Mouse (Mus musculus) C2C12 (cell line): Measurements from ENCODE around the gene Ptms. TPM values are rescaled to one million over a fixed set of nuclear protein-coding genes. Genes with fewer than 3 reads are reported as not detected.

Experiments
- H3K27me3 ChIP-seq: one replicate; pipeline ENCODE4 v1.6.1; 2011; ENCODE audit not compliant: control insufficient read depth, insufficient read depth, insufficient read length
- H3K36me3 ChIP-seq: one replicate; pipeline ENCODE4 v1.6.1; 2011; ENCODE audit not compliant: control insufficient read depth, insufficient read depth
- H3K4me3 ChIP-seq: one replicate; pipeline ENCODE4 v1.5.1; 2011; ENCODE audit warnings: mild to moderate bottlenecking, control low read depth; ENCODE audit not compliant: poor library complexity, insufficient read depth, severe bottlenecking
- H3K79me2 ChIP-seq: one replicate; pipeline ENCODE4 v1.6.1; 2011; ENCODE audit not compliant: control insufficient read depth, insufficient read depth
- H3K79me3 ChIP-seq: one replicate; pipeline ENCODE4 v1.6.1; 2011; ENCODE audit warnings: low read depth, control low read depth
- H3ac ChIP-seq: one replicate; pipeline ENCODE3; 2011; ENCODE audit warnings: low read depth; ENCODE audit not compliant: control insufficient read depth, insufficient read length
- CEBPB ChIP-seq: IDR thresholded peaks from one replicate; pipeline ENCODE4 v1.6.1; 2011; ENCODE audit warnings: low read depth, mild to moderate bottlenecking, control low read depth, moderate library complexity
- CTCF ChIP-seq: IDR thresholded peaks from one replicate; pipeline ENCODE4 v1.5.1; 2011; ENCODE audit not compliant: control insufficient read depth, insufficient read depth, insufficient read length
- FOSL1 ChIP-seq: IDR thresholded peaks from one replicate; pipeline ENCODE4 v1.8.0; 2011; ENCODE audit warnings: mild to moderate bottlenecking, low read length; ENCODE audit not compliant: poor library complexity, insufficient read depth, severe bottlenecking
- MAX ChIP-seq: IDR thresholded peaks from one replicate; pipeline ENCODE4 v1.6.1; 2011; ENCODE audit warnings: mild to moderate bottlenecking, control low read depth
- MYOD1 ChIP-seq: IDR thresholded peaks from one replicate; pipeline ENCODE4 v1.6.1; 2011; ENCODE audit warnings: low read depth; ENCODE audit not compliant: control insufficient read depth, insufficient read length
- MYOG ChIP-seq: IDR thresholded peaks from one replicate; pipeline ENCODE4 v1.6.1; 2011; ENCODE audit not compliant: control insufficient read depth, insufficient read length; ENCODE audit errors: extremely low read depth
- USF1 ChIP-seq: IDR thresholded peaks from one replicate; pipeline ENCODE4 v1.6.1; 2011; ENCODE audit warnings: low read depth, mild to moderate bottlenecking, control low read depth, moderate library complexity
- polyA plus RNA-seq: library from polyadenylated mRNA; unstranded; fragments of >200 nt; fragmentation: generic; extraction: Trizol; gene quantifications from one replicate; pipeline ENCODE4 v1.2.1, GENCODE M21; 2012; ENCODE audit warnings: missing spikeins

Gene Ptms
- polyA plus RNA-seq, 1 experiment = 1,903 TPM

DNA sequence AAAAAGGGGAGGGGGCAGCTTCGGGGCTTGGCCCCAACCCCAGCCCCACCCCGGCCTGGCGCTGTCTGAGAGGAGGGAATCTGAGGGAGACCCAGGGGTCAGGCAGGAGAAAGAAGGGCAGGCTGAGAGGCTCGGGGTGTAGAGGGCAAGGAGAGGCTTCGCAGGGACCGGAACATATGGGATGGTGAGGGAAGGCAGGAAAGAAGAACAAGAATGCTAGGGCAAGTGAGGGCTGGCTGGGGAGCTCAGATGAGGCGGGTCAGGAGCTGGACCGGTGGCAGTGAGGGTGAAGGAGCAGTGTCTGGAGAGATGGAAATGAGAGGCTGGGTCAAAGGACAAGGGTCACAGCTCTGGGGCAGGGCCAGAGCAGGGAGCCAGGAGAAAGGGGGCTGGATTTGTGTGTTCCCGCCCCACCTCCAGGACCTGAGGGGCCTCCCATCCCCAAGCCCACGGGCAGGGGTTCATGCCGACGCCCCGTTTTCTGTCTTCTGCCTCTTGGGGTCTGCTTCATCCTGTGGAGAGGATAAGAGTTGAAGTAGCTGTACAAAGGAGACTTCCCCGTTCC, 6.1 kb downstream of the Ptms start:
- Histone ChIP-seq H3ac (no peak overlapping the region), H3K4me3 (no peak overlapping the region), H3K79me2 (peaks cover 25% of the 10 kb centered on the region), H3K79me3 (peaks cover 22% of the 10 kb centered on the region), H3K27me3 (no peaks in the 10 kb centered on the region), H3K36me3 (peaks cover 34% of the 10 kb centered on the region)
- TF ChIP-seq MYOD1 (no peak), MAX (no peak), FOSL1 (no peak), MYOG (no peak), CEBPB (no peak), CTCF (no peak), USF1 (no peak)

DNA sequence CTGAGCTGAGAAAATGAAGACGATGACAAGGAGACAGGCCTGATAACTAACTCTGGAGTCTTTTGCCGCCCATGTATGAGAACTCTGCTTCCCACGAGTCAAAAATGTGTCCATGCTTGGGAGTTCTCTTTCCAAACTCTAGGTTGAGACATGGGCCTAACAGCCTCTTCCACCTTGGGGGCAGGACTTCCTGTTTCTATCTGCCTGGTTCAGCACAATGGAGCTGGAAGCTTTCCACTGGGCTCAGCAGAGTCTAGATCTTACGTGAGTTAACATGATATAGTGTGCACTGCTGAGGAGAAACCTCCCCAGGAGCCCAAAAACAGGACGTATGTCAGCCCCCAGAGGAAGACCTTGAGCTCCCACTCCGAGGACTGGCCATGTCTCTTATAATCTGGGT, 6.7 kb downstream of the Ptms start:
- no peaks in the 10 kb centered on the region for H3K27me3 ChIP-seq
- H3K4me3 ChIP-seq = no peak overlapping the region
- H3ac ChIP-seq = no peak overlapping the region
- peaks cover 22% of the 10 kb centered on the region for H3K79me2 ChIP-seq
- H3K36me3 ChIP-seq = peaks cover 34% of the 10 kb centered on the region
- TF ChIP-seq CEBPB (no peak), FOSL1 (no peak), MYOG (no peak), USF1 (no peak), MAX (no peak), MYOD1 (no peak), CTCF (no peak)
- peaks cover 22% of the 10 kb centered on the region for H3K79me3 ChIP-seq

DNA sequence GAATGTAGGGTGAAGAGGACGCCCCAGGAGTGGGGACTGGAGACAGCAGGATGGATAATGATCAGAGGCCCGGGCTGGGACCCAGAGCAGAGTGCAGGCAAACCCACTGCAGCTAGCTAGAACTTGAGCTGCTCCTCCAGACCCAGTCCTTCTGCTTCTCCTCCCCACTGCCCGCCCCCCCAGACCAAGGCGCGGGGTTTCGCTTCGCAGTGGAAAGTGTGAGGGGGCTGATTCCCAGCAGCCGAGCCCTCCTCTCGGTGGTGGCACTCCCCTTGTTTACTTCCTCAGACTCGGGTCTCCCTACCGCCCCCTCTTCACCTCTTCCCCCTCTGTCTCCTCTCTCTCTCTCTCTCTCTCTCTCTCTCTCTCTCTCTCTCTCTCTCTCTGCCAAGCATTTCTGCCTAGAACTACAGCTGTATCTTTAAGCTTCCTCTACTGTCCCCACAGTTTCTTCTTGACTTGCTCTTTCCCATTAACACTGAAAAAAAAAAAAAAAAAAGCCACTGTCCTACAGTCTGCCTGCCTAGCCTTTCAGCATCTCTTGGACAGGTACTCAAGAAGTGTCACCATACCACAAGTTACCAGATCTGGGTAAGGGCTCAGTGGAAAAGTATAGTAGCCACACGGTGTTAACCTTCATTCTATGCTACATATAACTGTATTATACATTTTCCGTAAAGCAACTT, 8.2 kb downstream of the Ptms start, which contains the start of gene Lag3:
Lag3 (minus strand) TSS at position 173 of the 686 bp plus-strand sequence.
- no peak within 1 kb of the TSS for H3K4me3 ChIP-seq
- H3K36me3 ChIP-seq = peaks cover 34% of the 10 kb centered on the region
- H3K79me2 ChIP-seq = peaks cover 17% of the 10 kb centered on the region
- H3K27me3 ChIP-seq = no peaks in the 10 kb centered on the region
- TF ChIP-seq FOSL1 = no peak
- no peak for TF ChIP-seq CEBPB
- peaks cover 18% of the 10 kb centered on the region for H3K79me3 ChIP-seq
- no peak within 1 kb of the TSS for H3ac ChIP-seq

DNA sequence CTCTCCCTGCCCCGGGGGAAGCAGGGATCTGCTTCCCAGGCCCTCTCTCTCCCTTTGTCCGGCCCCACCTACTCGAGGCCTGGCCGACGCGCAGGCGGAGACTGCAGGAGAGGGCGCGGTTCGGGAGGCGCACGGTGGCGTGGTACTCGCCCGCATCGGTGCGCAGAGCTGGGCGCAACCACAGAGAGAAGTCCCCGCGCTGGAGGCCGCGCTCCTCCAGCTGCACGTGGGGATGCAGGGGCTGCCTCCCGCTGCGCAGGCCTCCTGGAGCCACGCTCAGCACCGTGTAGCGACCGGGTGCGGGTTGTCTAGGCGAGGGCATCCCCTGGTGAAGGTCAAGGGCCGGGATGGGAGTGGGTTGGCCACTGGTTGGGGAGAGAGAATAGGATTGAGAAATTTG, 9.9 kb downstream of the Ptms start:
- Histone ChIP-seq H3ac (no peak overlapping the region), H3K4me3 (no peak overlapping the region), H3K79me2 (peaks cover under 1% of the 10 kb centered on the region), H3K79me3 (peaks cover 3% of the 10 kb centered on the region), H3K36me3 (peaks cover 23% of the 10 kb centered on the region), H3K27me3 (no peaks in the 10 kb centered on the region)
- no peak for TF ChIP-seq MYOD1
- TF ChIP-seq USF1 = no peak
- no peak for TF ChIP-seq CTCF
- TF ChIP-seq MYOG = no peak
- TF ChIP-seq FOSL1 = no peak
- no peak for TF ChIP-seq MAX
- no peak for TF ChIP-seq CEBPB

DNA sequence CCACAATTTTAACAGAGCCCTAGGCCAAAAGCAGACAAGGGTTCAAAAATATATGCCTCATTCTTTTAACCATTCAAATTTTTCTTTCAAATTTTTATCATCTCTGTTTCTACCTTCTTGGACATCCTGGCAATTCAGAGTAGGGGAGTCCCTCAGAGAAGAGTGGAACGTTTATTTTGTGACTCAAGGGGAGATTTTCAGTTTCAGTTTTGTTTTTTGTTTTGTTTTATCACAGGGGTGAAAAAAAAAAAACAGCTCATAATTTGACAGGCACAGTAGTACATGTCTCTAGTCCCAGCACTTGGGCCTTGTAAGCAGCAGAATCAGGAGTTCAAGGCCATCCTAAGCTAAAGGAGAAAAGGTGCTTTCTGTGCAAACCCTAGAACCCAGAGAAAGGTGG, 12.1 kb downstream of the Ptms start:
- H3ac ChIP-seq = no peak overlapping the region
- no peaks in the 10 kb centered on the region for H3K79me3 ChIP-seq
- no peak for TF ChIP-seq MYOD1
- TF ChIP-seq MYOG = no peak
- TF ChIP-seq USF1 = no peak
- no peak for TF ChIP-seq CTCF
- TF ChIP-seq MAX = no peak
- TF ChIP-seq FOSL1 = no peak
- TF ChIP-seq CEBPB = no peak

More for the DNA sequence above, 12.1 kb downstream of the Ptms start:
- no peaks in the 10 kb centered on the region for H3K79me2 ChIP-seq
- no peaks in the 10 kb centered on the region for H3K27me3 ChIP-seq
- no peak overlapping the region for H3K4me3 ChIP-seq
- peaks cover under 1% of the 10 kb centered on the region for H3K36me3 ChIP-seq
